Mouse (Mus musculus): Measurements from ENCODE around the gene Rhoq.

DNA sequence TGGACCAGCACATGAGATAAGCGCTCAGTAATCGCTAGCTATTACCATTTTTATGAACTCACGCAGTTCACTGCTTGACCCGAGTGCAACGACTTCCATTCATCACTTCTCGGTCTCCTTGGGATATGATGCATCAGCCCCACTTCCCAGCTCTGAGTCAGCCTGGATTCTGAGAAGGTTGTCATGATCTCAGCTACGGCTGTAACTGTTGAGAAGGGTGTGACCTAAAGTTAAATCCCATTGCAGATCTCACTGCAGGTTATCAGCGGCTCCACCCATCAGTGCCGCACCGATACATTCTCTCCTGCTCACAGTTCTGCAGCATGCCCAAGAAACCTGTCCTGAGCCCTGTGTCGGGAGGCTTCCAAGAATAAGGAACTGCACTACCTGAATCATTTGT, 43.2 kb upstream of the Rhoq start:
- TF ChIP-seq GATA1 (IDR thresholded peaks at IDR 0.05; ENCODE audit: low read length) (no peak), TAL1 (IDR thresholded peaks at IDR 0.05; ENCODE audit: low read length) (no peak)

Measured in erythroblast, embryonic 14.5 days (primary cell).